Mouse (Mus musculus): ENCODE results near the gene Glb1. TPM values are rescaled to one million over a fixed set of nuclear protein-coding genes. Genes with fewer than 3 reads are reported as not detected.
A peak's percentile ranks its signal among the peaks of the same experiment; 100 is the strongest.
"Not testable (repeated sequence)": the region's sequence is repeated elsewhere in the genome, so short reads cannot be mapped to it uniquely, and the experiment has no call there.

The Glb1 gene
- polyA plus RNA-seq, 1 experiment from 2014 or later = 23.8 TPM

DNA sequence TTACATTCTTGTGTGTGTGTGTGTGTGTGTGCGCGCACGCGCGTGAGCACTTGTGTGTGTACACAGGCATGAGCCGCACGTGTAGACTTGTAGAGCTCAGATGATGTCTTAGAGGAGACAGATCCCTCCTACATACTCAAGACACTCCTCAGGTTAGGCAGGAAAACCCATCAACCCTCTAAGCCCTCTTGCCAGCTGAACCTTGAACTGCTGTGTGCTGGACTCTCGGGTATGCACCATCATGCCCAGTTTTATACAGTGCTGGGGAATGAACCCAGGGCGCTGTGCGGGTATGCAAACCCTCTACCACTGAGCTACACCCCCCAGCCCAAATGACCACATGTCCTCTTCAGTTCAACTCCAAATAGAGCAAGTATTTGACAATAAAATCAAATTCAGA, 15.7 kb upstream of the Glb1 start:
- WGBS = 98% methylated on average over 10 of the region's 10 CpGs
- no peak for DNase-seq (ENCODE audit: low spot score)
- H3K9me3 ChIP-seq (replicated peaks) = no peaks in the 10 kb centered on the region
- no peaks in the 10 kb centered on the region for H3K27me3 ChIP-seq (ENCODE audit: low read depth, poor library complexity, severe bottlenecking)
- 0 out of 2 replicates have a peak, but pooled peaks cover 7% of the 10 kb centered on the region for H3K36me3 ChIP-seq
- peaks cover 6% of the 10 kb centered on the region; the same call in 1 of the 2 replicates for H3K4me1 ChIP-seq
- H3K4me3 ChIP-seq = no peak overlapping the region
- H3K27ac ChIP-seq (replicated peaks) = no peak overlapping the region

GRCm38 (mm10) chr9:114387086-114387485, 13.8 kb upstream of the Glb1 start:
- 84% methylated on average over 6 of the region's 6 CpGs for WGBS
- Histone ChIP-seq H3K36me3 (0 out of 2 replicates have a peak, but pooled peaks cover 7% of the 10 kb centered on the region), H3K27me3 (ENCODE audit: low read depth, poor library complexity, severe bottlenecking) (peaks cover 9% of the 10 kb centered on the region), H3K9me3 (replicated peaks) (no peaks in the 10 kb centered on the region), H3K27ac (replicated peaks) (no peak overlapping the region), H3K4me1 (peaks cover 14% of the 10 kb centered on the region), H3K4me3 (no peak overlapping the region)
- DNase-seq (ENCODE audit: low spot score) = no peak

- H3K27me3 ChIP-seq (ENCODE audit: low read depth, poor library complexity, severe bottlenecking) = peaks cover 9% of the 10 kb centered on the region
- peaks cover 14% of the 10 kb centered on the region for H3K4me1 ChIP-seq
- 91% methylated on average over 8 of the region's 8 CpGs for WGBS
- no peak for DNase-seq (ENCODE audit: low spot score)
- no peak overlapping the region for H3K27ac ChIP-seq (replicated peaks)
- H3K36me3 ChIP-seq = 0 out of 2 replicates have a peak, but pooled peaks cover 7% of the 10 kb centered on the region
- H3K4me3 ChIP-seq = no peak overlapping the region
- H3K9me3 ChIP-seq (replicated peaks) = no peaks in the 10 kb centered on the region
Observed at GRCm38 (mm10) chr9:114388288-114388687, 12.6 kb upstream of the Glb1 start.

- peaks cover 14% of the 10 kb centered on the region for H3K4me1 ChIP-seq
- WGBS = 85% methylated on average over 3 of the region's 3 CpGs
- no peak for DNase-seq (ENCODE audit: low spot score)
- H3K9me3 ChIP-seq (replicated peaks) = no peaks in the 10 kb centered on the region
- 0 out of 2 replicates have a peak, but pooled peaks cover 7% of the 10 kb centered on the region for H3K36me3 ChIP-seq
- peaks cover 9% of the 10 kb centered on the region for H3K27me3 ChIP-seq (ENCODE audit: low read depth, poor library complexity, severe bottlenecking)
- H3K27ac ChIP-seq (replicated peaks) = no peak overlapping the region
- H3K4me3 ChIP-seq = no peak overlapping the region
Observed at GRCm38 (mm10) chr9:114388701-114389370, 12.0 kb upstream of the Glb1 start.

- H3K4me1 ChIP-seq = peaks cover 14% of the 10 kb centered on the region
- peak overlapping the region; percentile 81 for H3K4me3 ChIP-seq
- H3K27ac ChIP-seq (replicated peaks) = peak overlapping the region; percentile 87; the same call in 1 of the 2 replicates
- DNase-seq (ENCODE audit: low spot score) = peak; percentile 23
- 78% methylated on average over 8 of the region's 8 CpGs for WGBS
- H3K9me3 ChIP-seq (replicated peaks) = no peaks in the 10 kb centered on the region
- H3K27me3 ChIP-seq (ENCODE audit: low read depth, poor library complexity, severe bottlenecking) = peaks cover 9% of the 10 kb centered on the region
- 0 out of 2 replicates have a peak, but pooled peaks cover 2% of the 10 kb centered on the region for H3K36me3 ChIP-seq
Observed at GRCm38 (mm10) chr9:114389371-114389904, 11.4 kb upstream of the Glb1 start.

DNA sequence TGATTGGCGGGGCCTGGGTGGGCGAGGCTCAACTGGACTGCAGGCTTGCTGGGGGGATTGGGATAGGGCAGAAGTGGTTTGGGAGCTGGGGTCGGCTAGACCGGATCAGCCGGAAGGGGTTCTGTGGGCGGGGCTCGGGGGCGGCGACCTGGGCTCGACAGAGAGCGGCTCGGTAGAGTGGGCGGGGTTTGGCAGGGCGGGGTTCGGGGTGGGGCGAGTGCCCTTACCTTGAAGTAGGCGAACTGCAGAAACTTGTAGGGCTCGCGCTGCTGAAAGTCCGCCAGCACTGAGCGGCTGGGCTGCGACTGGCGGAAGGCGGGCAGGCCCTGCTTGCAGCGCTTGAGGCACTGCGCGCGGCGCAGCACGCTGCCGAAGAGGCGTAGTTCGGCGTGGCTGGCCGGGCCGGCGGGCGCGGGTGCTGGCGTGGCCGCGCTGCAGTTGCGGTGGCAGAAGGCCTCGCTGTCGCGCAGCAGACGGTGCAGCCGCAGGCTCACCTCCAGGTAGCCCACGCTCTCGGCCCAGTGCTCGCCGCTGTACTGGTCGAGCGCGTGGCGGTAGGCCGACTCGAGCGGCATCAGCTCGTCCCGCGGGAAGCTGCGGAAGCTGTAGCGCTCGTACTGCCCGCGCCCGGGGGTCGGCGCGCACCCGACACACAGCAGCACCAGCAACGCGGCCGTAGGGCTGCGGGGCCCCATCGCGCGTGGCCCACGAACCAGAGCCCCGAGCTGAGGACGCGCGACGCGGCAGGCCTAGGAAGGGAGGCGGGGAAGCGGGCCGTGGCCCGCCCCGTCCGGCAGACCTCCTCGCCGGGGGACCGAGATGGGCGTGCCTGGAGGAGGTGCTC, 10.7 kb upstream of the Glb1 start, which contains the start of gene Crtap:
Gene Crtap, minus strand, starts transcription at position 771 of the 844 bp plus-strand sequence.
- H3K27me3 ChIP-seq (ENCODE audit: low read depth, poor library complexity, severe bottlenecking) = peaks cover 9% of the 10 kb centered on the region
- H3K36me3 ChIP-seq = no peaks in the 10 kb centered on the region
- peak within 1 kb of the TSS; percentile 81 for H3K4me3 ChIP-seq
- WGBS = under 1% methylated on average over 96 of the region's 96 CpGs
- H3K27ac ChIP-seq (replicated peaks) = peak within 1 kb of the TSS; percentile 87
- DNase-seq (ENCODE audit: low spot score) = peak; percentile 74
- peaks cover 14% of the 10 kb centered on the region for H3K4me1 ChIP-seq
- H3K9me3 ChIP-seq (replicated peaks) = no peaks in the 10 kb centered on the region

DNA sequence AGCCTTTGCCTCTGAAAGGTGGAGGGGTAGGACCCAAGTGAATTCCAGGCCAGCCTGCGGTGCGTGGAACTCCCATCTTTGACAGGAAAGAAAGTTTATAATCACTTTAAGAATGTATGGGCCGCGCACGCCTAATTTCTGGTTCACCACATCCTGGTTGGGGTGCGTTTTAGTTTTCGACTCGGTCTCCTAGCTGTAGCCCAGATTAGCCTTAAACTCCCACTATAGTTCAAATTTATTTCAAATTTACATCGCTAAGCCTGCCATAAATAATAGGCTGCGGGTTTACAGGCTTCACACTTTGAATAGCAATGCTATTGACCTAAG, 10.2 kb upstream of the Glb1 start:
- H3K27ac ChIP-seq (replicated peaks) = peak overlapping the region; percentile 87

GRCm38 (mm10) chr9:114394136-114394535, 6.7 kb upstream of the Glb1 start:
- WGBS = 70% methylated on average over 6 of the region's 6 CpGs
- DNase-seq (ENCODE audit: low spot score); H3K36me3 ChIP-seq; H3K27ac ChIP-seq (replicated peaks); H3K27me3 ChIP-seq (ENCODE audit: low read depth, poor library complexity, severe bottlenecking); H3K9me3 ChIP-seq (replicated peaks); H3K4me3 ChIP-seq: not testable (repeated sequence)
- peaks cover 14% of the 10 kb centered on the region for H3K4me1 ChIP-seq

More for the DNA sequence above, 10.2 kb upstream of the Glb1 start:
- Histone ChIP-seq H3K4me3 (peak overlapping the region; percentile 81), H3K27me3 (ENCODE audit: low read depth, poor library complexity, severe bottlenecking) (peaks cover 9% of the 10 kb centered on the region), H3K9me3 (replicated peaks) (no peaks in the 10 kb centered on the region), H3K36me3 (no peaks in the 10 kb centered on the region), H3K4me1 (peaks cover 14% of the 10 kb centered on the region)
- WGBS = 5% methylated on average over 10 of the region's 10 CpGs
- no peak for DNase-seq (ENCODE audit: low spot score)

DNA sequence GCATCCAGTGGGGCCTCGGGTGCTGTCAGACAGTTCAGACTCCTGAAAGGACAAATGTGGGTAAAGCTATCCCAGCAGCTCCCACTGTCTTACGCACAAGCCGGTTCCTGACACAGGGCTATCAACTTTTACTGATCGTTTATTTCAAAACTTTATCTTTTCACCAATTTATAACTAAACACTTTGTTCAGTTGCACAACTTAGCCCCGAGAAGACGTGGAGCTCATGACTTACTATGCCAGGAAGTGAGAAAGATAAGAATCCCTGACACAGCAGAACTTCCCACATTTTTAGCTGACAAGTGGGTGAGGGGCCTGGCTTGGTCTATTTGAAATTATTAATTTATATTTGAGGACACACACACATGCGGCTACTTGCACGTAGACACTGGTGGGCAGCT, 6.2 kb upstream of the Glb1 start:
- no peaks in the 10 kb centered on the region for H3K9me3 ChIP-seq (replicated peaks)
- H3K27ac ChIP-seq (replicated peaks) = no peak overlapping the region
- no peaks in the 10 kb centered on the region for H3K36me3 ChIP-seq
- H3K4me3 ChIP-seq = no peak overlapping the region
- WGBS = 89% methylated on average over 8 of the region's 8 CpGs
- H3K4me1 ChIP-seq = peaks cover 12% of the 10 kb centered on the region
- H3K27me3 ChIP-seq (ENCODE audit: low read depth, poor library complexity, severe bottlenecking) = peaks cover 9% of the 10 kb centered on the region
- DNase-seq (ENCODE audit: low spot score) = no peak

DNA sequence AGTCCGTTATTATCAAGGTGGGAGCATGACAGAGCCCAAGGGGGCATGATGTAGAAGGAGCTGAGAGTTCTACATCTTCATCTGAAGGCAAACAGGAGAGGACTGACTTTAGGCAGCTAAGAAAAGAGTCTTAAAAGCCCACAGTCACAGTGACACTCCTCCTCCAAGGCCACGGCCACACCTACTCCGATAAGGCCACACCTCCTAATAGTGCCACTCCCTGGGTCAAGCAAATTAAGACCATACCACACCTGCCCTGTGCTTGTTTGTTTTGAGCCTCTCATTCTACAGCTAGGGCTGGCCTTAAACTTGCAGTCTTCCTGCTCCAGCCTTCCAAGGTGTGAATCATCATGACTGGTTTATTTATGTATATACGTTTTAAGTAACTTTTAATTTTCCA, 5.6 kb upstream of the Glb1 start:
- Histone ChIP-seq H3K9me3 (replicated peaks) (no peaks in the 10 kb centered on the region), H3K4me3 (no peak overlapping the region), H3K4me1 (peaks cover 7% of the 10 kb centered on the region), H3K27me3 (ENCODE audit: low read depth, poor library complexity, severe bottlenecking) (peaks cover 9% of the 10 kb centered on the region), H3K36me3 (no peaks in the 10 kb centered on the region), H3K27ac (replicated peaks) (no peak overlapping the region)
- WGBS = 89% methylated on average over 4 of the region's 4 CpGs
- no peak for DNase-seq (ENCODE audit: low spot score)

DNA sequence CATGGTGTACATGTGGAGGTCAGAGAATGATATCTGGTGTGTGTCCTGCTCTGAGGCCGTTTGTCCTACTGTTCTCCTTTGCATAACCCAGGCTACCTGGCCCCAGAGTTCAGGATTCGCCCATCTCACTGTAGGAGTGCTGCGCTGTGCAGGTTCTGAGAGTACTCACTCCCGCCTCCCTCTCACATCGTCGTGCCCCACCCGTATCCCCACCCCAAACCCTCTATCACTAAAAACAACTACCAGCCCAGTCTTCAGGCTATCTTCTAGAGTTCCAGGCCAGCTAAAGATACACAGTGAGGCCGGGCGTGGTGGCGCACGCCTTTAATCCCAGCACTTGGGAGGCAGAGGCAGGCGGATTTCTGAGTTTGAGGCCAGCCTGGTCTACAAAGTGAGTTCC, 1.2 kb upstream of the Glb1 start:
- H3K9me3 ChIP-seq (replicated peaks) = peaks cover 3% of the 10 kb centered on the region; the same call in 1 of the 2 replicates
- peaks cover 14% of the 10 kb centered on the region for H3K36me3 ChIP-seq
- H3K4me1 ChIP-seq = peaks cover 17% of the 10 kb centered on the region
- WGBS = 90% methylated on average over 12 of the region's 12 CpGs
- H3K4me3 ChIP-seq = no peak overlapping the region
- no peak overlapping the region for H3K27ac ChIP-seq (replicated peaks)
- DNase-seq (ENCODE audit: low spot score) = no peak
- H3K27me3 ChIP-seq (ENCODE audit: low read depth, poor library complexity, severe bottlenecking) = no peaks in the 10 kb centered on the region

DNA sequence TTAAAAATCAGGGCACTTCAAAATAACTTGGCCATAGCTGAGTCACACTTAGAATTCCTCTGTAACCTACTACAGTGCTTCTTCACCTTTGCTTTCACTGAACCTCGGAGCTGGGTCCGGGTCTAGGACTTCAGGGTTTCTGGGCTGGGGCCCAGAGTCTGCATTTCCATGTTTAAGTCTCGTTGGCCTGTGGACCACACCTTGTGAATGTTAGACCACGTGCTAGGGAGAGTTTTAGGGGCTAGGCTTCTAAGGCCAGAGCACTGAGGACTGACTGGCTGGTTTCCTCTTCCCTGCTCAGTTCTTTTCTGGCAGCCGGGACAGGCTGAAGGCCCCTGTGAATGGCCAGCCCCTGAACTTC, 308 bp upstream of the Glb1 start:
- peak overlapping the region; percentile 72 for H3K4me3 ChIP-seq
- peaks cover 23% of the 10 kb centered on the region for H3K36me3 ChIP-seq
- H3K27me3 ChIP-seq (ENCODE audit: low read depth, poor library complexity, severe bottlenecking) = no peaks in the 10 kb centered on the region
- peak overlapping the region; percentile 91 for H3K27ac ChIP-seq (replicated peaks)
- no peak for DNase-seq (ENCODE audit: low spot score)
- peaks cover 12% of the 10 kb centered on the region for H3K9me3 ChIP-seq (replicated peaks)
- peaks cover 17% of the 10 kb centered on the region for H3K4me1 ChIP-seq
- WGBS = 35% methylated on average over 5 of the region's 5 CpGs

- peaks cover 17% of the 10 kb centered on the region for H3K4me1 ChIP-seq
- H3K27me3 ChIP-seq (ENCODE audit: low read depth, poor library complexity, severe bottlenecking) = no peaks in the 10 kb centered on the region
- peaks cover 34% of the 10 kb centered on the region for H3K36me3 ChIP-seq
- peak overlapping the region; percentile 91 for H3K27ac ChIP-seq (replicated peaks)
- no peak for DNase-seq (ENCODE audit: low spot score)
- H3K4me3 ChIP-seq = peak overlapping the region; percentile 72
- H3K9me3 ChIP-seq (replicated peaks) = peaks cover 18% of the 10 kb centered on the region
- WGBS = 5% methylated on average over 16 of the region's 16 CpGs
Observed at GRCm38 (mm10) chr9:114401685-114402080, 807 bp downstream of the Glb1 start.
